Mouse (Mus musculus) cerebellum, adult 2 months (tissue): ENCODE results near the gene Tmem63b.

Source experiments
- CTCF ChIP-seq: fragments of 200-500 bp; IDR thresholded peaks from 2 replicates; pipeline ENCODE4 v1.5.1; 2011; ENCODE audit warnings: low read depth, mild to moderate bottlenecking, control low read depth, low read length, moderate library complexity, borderline replicate concordance; ENCODE audit not compliant: insufficient read depth
- POLR2A ChIP-seq: fragments of 200-500 bp; IDR thresholded peaks from 2 replicates; pipeline ENCODE4 v1.6.1; 2011; ENCODE audit warnings: low read length, control low read depth, borderline replicate concordance; ENCODE audit not compliant: insufficient read depth

DNA sequence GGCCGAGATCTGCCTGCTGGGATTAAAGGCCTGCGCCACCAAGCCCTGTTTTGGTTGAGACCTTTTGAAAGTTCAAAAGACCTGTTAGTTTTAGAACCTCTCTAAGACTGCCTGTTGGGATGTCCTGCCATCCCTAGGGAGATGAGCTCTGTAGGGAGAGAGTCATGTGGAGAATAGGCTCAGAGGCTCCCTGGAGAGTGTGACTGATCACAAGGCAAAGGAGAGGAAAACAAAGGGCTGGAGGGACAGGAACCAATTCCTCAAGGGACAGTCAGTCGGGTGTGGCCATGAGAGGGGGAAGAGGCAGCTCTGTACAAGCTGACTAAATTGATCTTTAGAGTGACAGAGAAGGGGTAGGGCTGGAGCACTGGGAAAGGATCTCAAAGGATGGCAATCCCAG is 58.5 kb downstream of the Tmem63b start:
- TF ChIP-seq CTCF (no peak), POLR2A (no peak)
